Mouse (Mus musculus) testis, adult 2 months (tissue): ENCODE data around the gene Tanc1. TPM values are rescaled to one million over a fixed set of nuclear protein-coding genes. Genes with fewer than 3 reads are reported as not detected.

ENCODE experiments used
- H3K27ac ChIP-seq: fragments of 200-500 bp; 2 replicates; pipeline ENCODE4 v1.5.1; 2012; ENCODE audit warnings: low read depth, low read length; ENCODE audit not compliant: control insufficient read depth, insufficient read depth
- H3K27me3 ChIP-seq: fragments of 200-500 bp; 2 replicates; pipeline ENCODE4 v1.6.1; 2012; ENCODE audit warnings: mild to moderate bottlenecking, low read length, moderate library complexity; ENCODE audit not compliant: control insufficient read depth, insufficient read depth
- H3K36me3 ChIP-seq: fragments of 200-500 bp; 2 replicates; pipeline ENCODE4 v1.6.1; 2012; ENCODE audit warnings: mild to moderate bottlenecking, low read length; ENCODE audit not compliant: control insufficient read depth, insufficient read depth
- H3K4me1 ChIP-seq: fragments of 200-500 bp; 2 replicates; pipeline ENCODE4 v1.6.1; 2012; ENCODE audit warnings: low read length; ENCODE audit not compliant: control insufficient read depth, insufficient read depth
- H3K4me3 ChIP-seq: fragments of 200-500 bp; 2 replicates; pipeline ENCODE4 v1.5.1; 2012; ENCODE audit warnings: low read depth, mild to moderate bottlenecking, low read length, moderate library complexity, mixed read lengths; ENCODE audit not compliant: control insufficient read depth
- CTCF ChIP-seq: fragments of 200-500 bp; IDR thresholded peaks from 2 replicates; pipeline ENCODE4 v1.5.1; 2012; ENCODE audit warnings: low read depth, mild to moderate bottlenecking, inconsistent platforms, low read length, moderate library complexity; ENCODE audit not compliant: control insufficient read depth, insufficient read depth, insufficient replicate concordance
- POLR2A ChIP-seq: fragments of 200-500 bp; IDR thresholded peaks from 2 replicates; pipeline ENCODE4 v1.6.1; 2012; ENCODE audit warnings: low read depth, mild to moderate bottlenecking, inconsistent platforms, low read length, moderate library complexity; ENCODE audit not compliant: control insufficient read depth
- polyA plus RNA-seq: library from polyadenylated mRNA; depleted of rRNA; stranded (reverse); fragments of >200 nt; gene quantifications from 2 replicates; pipeline ENCODE4 v1.2.3, GENCODE M21; 2012

Tanc1 gene
- polyA plus RNA-seq, 1 experiment: 7.0 TPM

- Histone ChIP-seq H3K27me3 (no peaks in the 10 kb centered on the region), H3K4me3 (no peak overlapping the region), H3K36me3 (no peaks in the 10 kb centered on the region), H3K27ac (no peak overlapping the region), H3K4me1 (no peaks in the 10 kb centered on the region)
- TF ChIP-seq POLR2A (no peak), CTCF (no peak)
Measured at GRCm38 (mm10) chr2:59758139-59758918, 146.5 kb downstream of the Tanc1 start.

- no peaks in the 10 kb centered on the region; the same call in 1 of the 2 replicates for H3K4me1 ChIP-seq
- H3K27ac ChIP-seq: no peak overlapping the region
- no peak overlapping the region for H3K4me3 ChIP-seq
- TF ChIP-seq CTCF: no peak
- no peak for TF ChIP-seq POLR2A
- no peaks in the 10 kb centered on the region for H3K27me3 ChIP-seq
- H3K36me3 ChIP-seq: no peaks in the 10 kb centered on the region
Measured at GRCm38 (mm10) chr2:59760731-59761130, 148.9 kb downstream of the Tanc1 start.

- no peaks in the 10 kb centered on the region for H3K36me3 ChIP-seq
- H3K4me3 ChIP-seq: no peak overlapping the region
- H3K27me3 ChIP-seq: no peaks in the 10 kb centered on the region
- no peak for TF ChIP-seq CTCF
- no peak for TF ChIP-seq POLR2A
- no peaks in the 10 kb centered on the region; the same call in 1 of the 2 replicates for H3K4me1 ChIP-seq
- H3K27ac ChIP-seq: no peak overlapping the region
Measured at GRCm38 (mm10) chr2:59761183-59761582, 149.3 kb downstream of the Tanc1 start.

- Histone ChIP-seq H3K27ac (no peak overlapping the region), H3K4me1 (no peaks in the 10 kb centered on the region; the same call in 1 of the 2 replicates), H3K27me3 (no peaks in the 10 kb centered on the region), H3K4me3 (no peak overlapping the region), H3K36me3 (no peaks in the 10 kb centered on the region)
- TF ChIP-seq POLR2A: no peak
- TF ChIP-seq CTCF: no peak
Measured at GRCm38 (mm10) chr2:59762277-59762676, 150.4 kb downstream of the Tanc1 start.

- Histone ChIP-seq H3K27ac (no peak overlapping the region), H3K27me3 (no peaks in the 10 kb centered on the region), H3K36me3 (no peaks in the 10 kb centered on the region), H3K4me1 (no peaks in the 10 kb centered on the region; the same call in 1 of the 2 replicates), H3K4me3 (no peak overlapping the region)
- TF ChIP-seq CTCF: no peak
Measured at GRCm38 (mm10) chr2:59765671-59766070, 153.8 kb downstream of the Tanc1 start.

GRCm38 (mm10) chr2:59767893-59768292, 156.1 kb downstream of the Tanc1 start:
- Histone ChIP-seq H3K4me3 (no peak overlapping the region), H3K27ac (no peak overlapping the region), H3K27me3 (no peaks in the 10 kb centered on the region), H3K36me3 (no peaks in the 10 kb centered on the region), H3K4me1 (no peaks in the 10 kb centered on the region; the same call in 1 of the 2 replicates)
- TF ChIP-seq CTCF (no peak), POLR2A (no peak)

GRCm38 (mm10) chr2:59768661-59769384, 157.0 kb downstream of the Tanc1 start:
- TF ChIP-seq CTCF (no peak), POLR2A (no peak)
- H3K4me1 ChIP-seq: no peaks in the 10 kb centered on the region; the same call in 1 of the 2 replicates
- H3K4me3 ChIP-seq: no peak overlapping the region
- H3K27me3 ChIP-seq: no peaks in the 10 kb centered on the region
- no peaks in the 10 kb centered on the region for H3K36me3 ChIP-seq
- no peak overlapping the region for H3K27ac ChIP-seq

GRCm38 (mm10) chr2:59769385-59769735, 157.5 kb downstream of the Tanc1 start:
- no peak overlapping the region for H3K27ac ChIP-seq
- no peaks in the 10 kb centered on the region; the same call in 1 of the 2 replicates for H3K4me1 ChIP-seq
- H3K27me3 ChIP-seq: no peaks in the 10 kb centered on the region
- H3K36me3 ChIP-seq: no peaks in the 10 kb centered on the region
- TF ChIP-seq POLR2A (no peak), CTCF (no peak)
- no peak overlapping the region for H3K4me3 ChIP-seq
